Mouse (Mus musculus) ES-E14 (cell line): ENCODE data around the gene Phlda3. TPM values are rescaled to one million over a fixed set of nuclear protein-coding genes. Genes with fewer than 3 reads are reported as not detected.

Source experiments
- DNase-seq: peaks from one replicate; pipeline ENCODE4 v3.0.0-alpha.2; 2013; ENCODE audit warnings: low read depth, low spot score
- H3K27ac ChIP-seq: 2 replicates; pipeline ENCODE4 v1.5.1; 2012; ENCODE audit warnings: low read depth, mild to moderate bottlenecking, low read length, moderate library complexity, mixed read lengths; ENCODE audit not compliant: poor library complexity, insufficient read depth, severe bottlenecking
- H3K36me3 ChIP-seq: 2 replicates; pipeline ENCODE4 v1.6.1; 2012; ENCODE audit warnings: mild to moderate bottlenecking, low read length, moderate library complexity, mixed read lengths; ENCODE audit not compliant: control insufficient read depth, poor library complexity, insufficient read depth, severe bottlenecking
- H3K4me1 ChIP-seq, 2 experiments: fragments of 150-350 bp in 1 of 2; sonication (generic) in 1 of 2; 2 replicates each; pipeline ENCODE4 v1.6.1; 2012; ENCODE audit warnings: low read length in 2 of 2, mild to moderate bottlenecking in 1 of 2, mixed read lengths in 1 of 2; ENCODE audit not compliant: control insufficient read depth in 2 of 2, insufficient read depth in 2 of 2, poor library complexity in 1 of 2
- H3K4me3 ChIP-seq, 2 experiments: fragments of 150-350 bp in 1 of 2; sonication (generic) in 1 of 2; 2 replicates each; pipeline ENCODE4 v1.5.1; 2012; ENCODE audit warnings: low read length in 2 of 2, low read depth in 1 of 2, mild to moderate bottlenecking in 1 of 2, mixed read lengths in 1 of 2; ENCODE audit not compliant: insufficient read depth in 1 of 2, poor library complexity in 1 of 2, severe bottlenecking in 1 of 2
- H3K9ac ChIP-seq: 2 replicates; pipeline ENCODE4 v1.6.1; 2012; ENCODE audit warnings: low read depth, mild to moderate bottlenecking, low read length, mixed read lengths; ENCODE audit not compliant: poor library complexity, insufficient read depth, severe bottlenecking
- H3K9me3 ChIP-seq: fragments of 150-350 bp; sonication (generic); 2 replicates; pipeline ENCODE4 v1.6.1; 2012; ENCODE audit warnings: low read depth, mild to moderate bottlenecking, low read length; ENCODE audit not compliant: control insufficient read depth, insufficient read depth
- CHD2 ChIP-seq: IDR thresholded peaks from 2 replicates; pipeline ENCODE4 v1.6.1; 2014; ENCODE audit warnings: mild to moderate bottlenecking, low read depth, low read length, inconsistent platforms
- HCFC1 ChIP-seq: IDR thresholded peaks from 2 replicates; pipeline ENCODE4 v1.6.1; 2012; ENCODE audit warnings: low read length, inconsistent platforms, borderline replicate concordance; ENCODE audit not compliant: insufficient read depth
- MAFK ChIP-seq: IDR thresholded peaks from 2 replicates; pipeline ENCODE4 v1.6.1; 2014; ENCODE audit warnings: mild to moderate bottlenecking, low read depth, low read length, inconsistent platforms; ENCODE audit not compliant: insufficient read depth
- ZC3H11A ChIP-seq: IDR thresholded peaks from 2 replicates; pipeline ENCODE4 v1.6.1; 2012; ENCODE audit warnings: low read depth, mild to moderate bottlenecking, inconsistent platforms, low read length, borderline replicate concordance
- ZNF384 ChIP-seq: IDR thresholded peaks from 2 replicates; pipeline ENCODE4 v1.6.1; 2012; ENCODE audit warnings: low read depth, low read length, inconsistent platforms
- in situ Hi-C, 2 experiments: fragments of 600-800 bp; cut with MboI; formaldehyde crosslinking; loops; one replicate each; pipeline ENCODE4 v1.15.1; 2025; ENCODE audit warnings: low sequenced_read_pairs in 2 of 2, inconsistent platforms in 1 of 2; ENCODE audit not compliant: unreplicated experiment in 2 of 2
- total RNA-seq: library from RNA; depleted of rRNA; stranded (reverse); fragments of 300-350 nt; gene quantifications from 2 replicates; pipeline ENCODE4 v1.2.3, GENCODE M21; 2012

Gene Phlda3
- total RNA-seq, 1 experiment, result 70.7 TPM

- DNase-seq, result no peak
- H3K9ac ChIP-seq, result no peak overlapping the region
- TF ChIP-seq CHD2 (no peak), HCFC1 (no peak), MAFK (no peak), ZNF384 (no peak), ZC3H11A (no peak)
- in situ Hi-C loops, result no loop called here
- no peaks in the 10 kb centered on the region for H3K36me3 ChIP-seq
- H3K4me1 ChIP-seq, result peaks cover 2 to 31% of the 10 kb centered on the region in 2 experiments; a peak in 3 of 4 replicates
- H3K27ac ChIP-seq, result no peak overlapping the region
- H3K9me3 ChIP-seq, result no peaks in the 10 kb centered on the region
- no peak overlapping the region for H3K4me3 ChIP-seq
Observed at GRCm38 (mm10) chr1:135734225-135734937, 31.5 kb upstream of the Phlda3 start.

DNA sequence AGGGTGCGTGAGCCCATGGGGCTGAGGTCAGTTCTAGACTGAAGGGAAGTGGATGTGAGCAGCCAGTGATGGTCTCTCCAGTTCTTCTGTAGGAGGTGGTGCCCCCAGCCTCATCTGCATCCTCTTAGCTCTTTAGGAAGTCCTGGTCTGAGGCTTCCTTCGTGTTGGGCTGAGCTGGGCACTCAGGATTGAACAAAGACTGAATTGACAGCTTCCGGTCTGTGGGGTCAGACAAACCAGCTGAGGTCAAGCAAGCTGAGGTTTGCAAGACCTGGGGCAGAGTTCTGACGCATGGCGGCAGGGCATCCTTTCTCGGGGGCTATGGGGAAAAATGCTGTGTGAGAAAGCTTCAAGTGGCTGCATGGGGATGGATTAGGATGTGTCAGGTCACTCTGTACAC lies 30.5 kb upstream of the Phlda3 start:
- H3K9ac ChIP-seq, result no peak overlapping the region
- no peak for TF ChIP-seq MAFK
- TF ChIP-seq CHD2, result no peak
- TF ChIP-seq ZNF384, result no peak
- TF ChIP-seq ZC3H11A, result no peak
- no peak for TF ChIP-seq HCFC1
- H3K9me3 ChIP-seq, result no peaks in the 10 kb centered on the region
- no peak overlapping the region for H3K27ac ChIP-seq
- no peak for DNase-seq
- no peak overlapping the region for H3K4me3 ChIP-seq
- H3K4me1 ChIP-seq, result peaks cover 2 to 23% of the 10 kb centered on the region in 2 experiments; a peak in 3 of 4 replicates
- in situ Hi-C loops, result no loop called here
- H3K36me3 ChIP-seq, result no peaks in the 10 kb centered on the region

DNA sequence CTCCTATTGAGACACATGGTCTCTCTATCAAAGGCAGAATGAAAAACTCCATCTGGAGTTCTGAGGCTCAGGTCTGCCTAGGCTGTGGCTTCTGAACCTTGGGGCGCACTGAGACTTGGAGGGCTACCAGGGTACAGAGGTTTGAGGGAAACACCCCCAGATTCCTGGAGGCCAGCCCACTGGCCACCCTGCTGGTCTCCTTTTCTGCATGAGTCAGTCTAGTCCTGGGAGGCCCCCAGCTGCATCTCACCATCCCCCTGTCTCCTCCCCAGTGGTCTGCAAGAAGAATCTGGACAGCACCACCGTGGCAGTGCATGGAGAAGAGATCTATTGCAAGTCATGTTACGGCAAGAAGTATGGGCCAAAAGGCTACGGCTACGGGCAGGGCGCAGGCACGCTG lies 20.9 kb upstream of the Phlda3 start:
- TF ChIP-seq HCFC1 (no peak), MAFK (no peak)
- Histone ChIP-seq H3K36me3 (peaks cover 4% of the 10 kb centered on the region; the same call in 1 of the 2 replicates), H3K4me3 (no peak overlapping the region), H3K4me1 (no peaks in the 10 kb centered on the region), H3K9me3 (no peaks in the 10 kb centered on the region), H3K27ac (no peak overlapping the region), H3K9ac (no peak overlapping the region)
- DNase-seq, result no peak
- in situ Hi-C loops, result no loop called here

- peaks cover 8% of the 10 kb centered on the region; the same call in 1 of the 2 replicates for H3K36me3 ChIP-seq
- TF ChIP-seq CHD2 (no peak), ZNF384 (no peak), MAFK (no peak), ZC3H11A (no peak), HCFC1 (no peak)
- in situ Hi-C loops, result no loop called here
- no peak overlapping the region for H3K27ac ChIP-seq
- H3K9me3 ChIP-seq, result no peaks in the 10 kb centered on the region
- no peak overlapping the region for H3K9ac ChIP-seq
- H3K4me1 ChIP-seq, result no peaks in the 10 kb centered on the region
- H3K4me3 ChIP-seq, result no peak overlapping the region
- DNase-seq, result no peak
Observed at GRCm38 (mm10) chr1:135746248-135746647, 19.7 kb upstream of the Phlda3 start.
